Mouse (Mus musculus) lung, postnatal 0 days (tissue): Measurements from ENCODE around the gene Ntn1.

Experiments
- CTCF ChIP-seq: IDR thresholded peaks from 2 replicates; pipeline ENCODE4 v1.5.1; 2016; ENCODE audit warnings: antibody characterized with exemption, mild to moderate bottlenecking
- EP300 ChIP-seq: IDR thresholded peaks from 2 replicates; pipeline ENCODE4 v1.6.1; 2016; ENCODE audit warnings: antibody characterized with exemption, mild to moderate bottlenecking, control low read depth

- peak; percentile 47 for TF ChIP-seq CTCF
- TF ChIP-seq EP300, result no peak
These were observed 477 bp downstream of the Ntn1 start for GRCm38 (mm10) chr11:68400021-68400671.
